Mouse (Mus musculus) testis, adult 2 months (tissue): ENCODE data around the gene Krt73.

ENCODE experiments used
- CTCF ChIP-seq: fragments of 200-500 bp; IDR thresholded peaks from 2 replicates; pipeline ENCODE4 v1.5.1; 2012; ENCODE audit warnings: low read depth, mild to moderate bottlenecking, inconsistent platforms, low read length, moderate library complexity; ENCODE audit not compliant: control insufficient read depth, insufficient read depth, insufficient replicate concordance
- POLR2A ChIP-seq: fragments of 200-500 bp; IDR thresholded peaks from 2 replicates; pipeline ENCODE4 v1.6.1; 2012; ENCODE audit warnings: low read depth, mild to moderate bottlenecking, inconsistent platforms, low read length, moderate library complexity; ENCODE audit not compliant: control insufficient read depth

DNA sequence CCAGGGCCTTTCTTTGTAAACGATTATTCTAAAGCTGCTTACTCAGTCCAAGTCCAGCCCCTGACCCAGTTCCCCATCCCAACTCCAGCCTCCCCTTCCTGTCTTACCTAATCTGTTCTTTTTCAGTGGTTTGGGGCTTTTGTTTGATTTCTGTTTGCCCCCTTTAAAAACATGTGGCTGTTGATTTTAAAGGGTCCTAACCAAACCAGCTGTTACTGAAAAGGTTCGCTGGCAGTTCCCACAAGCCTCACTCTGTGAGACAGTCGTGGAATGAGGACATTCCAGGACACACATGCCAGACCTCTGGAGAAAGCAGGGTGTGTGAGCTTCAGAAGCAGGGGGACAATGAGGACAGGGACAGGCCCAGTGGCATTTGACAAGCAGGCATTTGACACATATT lies 19.6 kb upstream of the Krt73 start:
- TF ChIP-seq CTCF, result no peak
- no peak for TF ChIP-seq POLR2A
